Mouse (Mus musculus): ENCODE data around the gene Med18. TPM values are rescaled to one million over a fixed set of nuclear protein-coding genes. Genes with fewer than 3 reads are reported as not detected.

Gene Med18
- polyA plus RNA-seq, 1 experiment: 2.0 TPM

DNA sequence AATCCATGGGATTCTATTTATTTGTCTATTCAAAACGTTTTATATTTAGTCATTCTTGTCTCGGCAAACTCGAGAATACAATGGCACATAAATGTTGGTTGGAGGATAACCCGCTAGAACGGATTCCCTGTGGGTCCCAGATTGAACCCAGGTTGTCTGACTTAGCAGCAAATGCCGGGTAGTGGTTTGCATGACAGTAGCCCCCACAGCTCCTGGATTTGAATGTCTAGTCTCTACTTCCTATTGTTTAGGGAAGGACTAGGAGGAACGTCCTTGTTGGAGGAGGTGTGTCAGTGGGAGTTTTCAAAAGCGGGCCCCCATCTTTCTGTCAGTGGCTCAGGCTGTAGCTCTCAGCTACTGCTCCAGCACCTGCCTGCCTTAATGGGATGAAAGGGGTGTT is 3.5 kb downstream of the Med18 start:
- Histone ChIP-seq H3K27me3 (ENCODE audit: control insufficient read depth, insufficient read depth, low read length) (no peaks in the 10 kb centered on the region), H3K4me3 (ENCODE audit: low read depth, low read length) (no peak overlapping the region), H3K36me3 (ENCODE audit: control insufficient read depth, insufficient read depth, low read length) (peaks cover 23% of the 10 kb centered on the region), H3K4me1 (ENCODE audit: control insufficient read depth, insufficient read depth, insufficient read length, low read length) (peaks cover 4% of the 10 kb centered on the region; the same call in 1 of the 2 replicates), H3K27ac (ENCODE audit: insufficient read depth, low read depth, low read length) (no peak overlapping the region)
- 86% methylated on average over 8 of the region's 8 CpGs for WGBS
- TF ChIP-seq CTCF (IDR thresholded peaks at IDR 0.05; ENCODE audit: extremely low read depth, insufficient read length, insufficient replicate concordance, low read depth, low read length): no peak
- TF ChIP-seq POLR2A (IDR thresholded peaks at IDR 0.05; ENCODE audit: low read depth, low read length): no peak

DNA sequence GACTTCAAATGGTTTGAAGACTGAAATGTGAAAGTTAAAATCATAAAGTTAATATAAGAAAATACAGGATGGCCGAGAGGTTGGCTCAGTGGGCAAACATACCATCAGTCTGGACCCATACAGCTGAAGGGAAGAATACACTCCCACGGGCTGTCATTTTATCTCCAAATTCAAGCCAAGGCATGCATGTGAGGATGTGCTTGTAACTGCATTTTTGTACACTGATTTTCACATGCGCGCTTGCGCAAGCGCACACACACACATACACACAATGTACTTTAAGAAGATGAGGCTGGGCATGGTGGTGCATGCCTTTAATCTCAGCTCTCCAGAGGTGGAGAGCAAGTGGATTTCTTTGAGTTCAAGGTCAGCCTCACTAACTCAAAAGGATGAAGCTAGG is 8.2 kb downstream of the Med18 start:
- H3K27ac ChIP-seq (ENCODE audit: insufficient read depth, low read depth, low read length): no peak overlapping the region
- H3K27me3 ChIP-seq (ENCODE audit: control insufficient read depth, insufficient read depth, low read length): no peaks in the 10 kb centered on the region
- TF ChIP-seq POLR2A (IDR thresholded peaks at IDR 0.05; ENCODE audit: low read depth, low read length) (no peak), CTCF (IDR thresholded peaks at IDR 0.05; ENCODE audit: extremely low read depth, insufficient read length, insufficient replicate concordance, low read depth, low read length) (no peak)
- peaks cover 23% of the 10 kb centered on the region for H3K36me3 ChIP-seq (ENCODE audit: control insufficient read depth, insufficient read depth, low read length)
- no peaks in the 10 kb centered on the region for H3K4me1 ChIP-seq (ENCODE audit: control insufficient read depth, insufficient read depth, insufficient read length, low read length)
- no peak overlapping the region for H3K4me3 ChIP-seq (ENCODE audit: low read depth, low read length)
- 77% methylated on average over 6 of the region's 6 CpGs for whole genome bisulfite sequencing

DNA sequence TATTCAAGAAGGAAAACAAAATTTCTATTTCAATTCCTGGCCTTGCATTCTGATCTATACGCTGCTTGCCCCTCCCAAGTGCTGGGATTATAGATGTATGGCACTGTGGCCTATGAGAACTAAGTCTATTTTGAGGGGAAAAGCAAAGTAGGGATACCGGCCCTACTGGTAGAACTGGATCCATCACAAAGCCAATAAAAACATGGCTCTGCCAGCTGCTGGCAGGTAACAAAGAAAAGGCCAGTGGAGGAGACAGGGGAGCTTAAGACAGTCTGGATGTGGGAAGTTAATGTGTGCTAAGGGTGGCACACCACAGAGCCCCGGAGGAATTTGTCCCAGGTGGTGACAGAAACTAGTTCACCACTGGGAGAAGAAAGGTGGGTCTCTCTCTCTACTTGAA is 8.6 kb downstream of the Med18 start:
- WGBS: 25% methylated on average over 3 of the region's 3 CpGs
- H3K27ac ChIP-seq (ENCODE audit: insufficient read depth, low read depth, low read length): no peak overlapping the region

DNA sequence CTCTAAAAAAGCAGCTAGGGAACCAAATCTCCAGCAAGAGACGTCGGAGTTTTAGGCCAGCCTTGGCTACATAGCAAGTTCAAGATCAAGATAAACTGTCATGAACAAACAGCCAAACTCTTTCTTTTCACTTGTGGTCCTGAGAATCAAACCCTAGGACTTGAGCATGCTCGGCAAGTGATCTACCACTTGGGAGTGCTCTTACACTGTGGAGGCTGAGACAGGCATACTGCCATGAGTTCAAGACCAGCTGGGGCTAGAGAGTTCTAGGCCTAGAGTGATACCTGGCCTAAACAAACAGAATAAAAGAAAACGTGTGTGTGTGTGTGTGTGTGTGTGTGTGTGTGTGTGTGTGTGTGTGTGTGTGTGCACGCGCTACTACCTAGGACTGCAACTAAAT is 9.5 kb downstream of the Med18 start:
- H3K36me3 ChIP-seq (ENCODE audit: control insufficient read depth, insufficient read depth, low read length): peaks cover 12% of the 10 kb centered on the region
- WGBS: 80% methylated on average over 6 of the region's 6 CpGs
- H3K27me3 ChIP-seq (ENCODE audit: control insufficient read depth, insufficient read depth, low read length): no peaks in the 10 kb centered on the region
- no peak for TF ChIP-seq CTCF (IDR thresholded peaks at IDR 0.05; ENCODE audit: extremely low read depth, insufficient read length, insufficient replicate concordance, low read depth, low read length)
- no peak for TF ChIP-seq POLR2A (IDR thresholded peaks at IDR 0.05; ENCODE audit: low read depth, low read length)
- H3K4me1 ChIP-seq (ENCODE audit: control insufficient read depth, insufficient read depth, insufficient read length, low read length): no peaks in the 10 kb centered on the region
- H3K27ac ChIP-seq (ENCODE audit: insufficient read depth, low read depth, low read length): no peak overlapping the region
- H3K4me3 ChIP-seq (ENCODE audit: low read depth, low read length): no peak overlapping the region

More for the DNA sequence above, 8.6 kb downstream of the Med18 start:
- Histone ChIP-seq H3K4me1 (ENCODE audit: control insufficient read depth, insufficient read depth, insufficient read length, low read length) (no peaks in the 10 kb centered on the region), H3K27me3 (ENCODE audit: control insufficient read depth, insufficient read depth, low read length) (no peaks in the 10 kb centered on the region), H3K4me3 (ENCODE audit: low read depth, low read length) (no peak overlapping the region), H3K36me3 (ENCODE audit: control insufficient read depth, insufficient read depth, low read length) (peaks cover 20% of the 10 kb centered on the region)
- TF ChIP-seq CTCF (IDR thresholded peaks at IDR 0.05; ENCODE audit: extremely low read depth, insufficient read length, insufficient replicate concordance, low read depth, low read length) (no peak), POLR2A (IDR thresholded peaks at IDR 0.05; ENCODE audit: low read depth, low read length) (no peak)

DNA sequence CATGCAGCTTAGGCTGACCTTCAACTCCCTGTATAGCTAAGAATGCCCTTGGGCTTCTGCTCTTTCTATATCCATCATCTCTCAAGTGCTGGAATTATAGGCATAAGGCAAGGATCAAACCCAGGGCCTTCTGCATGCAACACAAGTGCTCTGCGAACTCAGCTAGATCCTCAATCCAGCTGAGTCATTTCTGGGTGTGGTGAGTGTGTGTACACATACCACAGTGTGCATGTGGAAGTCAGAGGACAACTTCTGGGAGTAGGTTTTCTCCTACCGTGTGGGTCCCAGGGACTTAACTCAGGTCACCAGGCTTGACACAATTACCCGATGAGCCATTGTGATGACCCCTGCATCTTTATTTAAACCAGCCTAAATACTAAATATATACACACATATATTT is 13.9 kb downstream of the Med18 start:
- no peak for TF ChIP-seq POLR2A (IDR thresholded peaks at IDR 0.05; ENCODE audit: low read depth, low read length)
- no peak for TF ChIP-seq CTCF (IDR thresholded peaks at IDR 0.05; ENCODE audit: extremely low read depth, insufficient read length, insufficient replicate concordance, low read depth, low read length)
- H3K4me1 ChIP-seq (ENCODE audit: control insufficient read depth, insufficient read depth, insufficient read length, low read length): no peaks in the 10 kb centered on the region
- H3K4me3 ChIP-seq (ENCODE audit: low read depth, low read length): no peak overlapping the region
- no peak overlapping the region for H3K27ac ChIP-seq (ENCODE audit: insufficient read depth, low read depth, low read length)
- whole genome bisulfite sequencing: 57% methylated on average over 3 of the region's 3 CpGs
- H3K36me3 ChIP-seq (ENCODE audit: control insufficient read depth, insufficient read depth, low read length): no peaks in the 10 kb centered on the region
- no peaks in the 10 kb centered on the region for H3K27me3 ChIP-seq (ENCODE audit: control insufficient read depth, insufficient read depth, low read length)

DNA sequence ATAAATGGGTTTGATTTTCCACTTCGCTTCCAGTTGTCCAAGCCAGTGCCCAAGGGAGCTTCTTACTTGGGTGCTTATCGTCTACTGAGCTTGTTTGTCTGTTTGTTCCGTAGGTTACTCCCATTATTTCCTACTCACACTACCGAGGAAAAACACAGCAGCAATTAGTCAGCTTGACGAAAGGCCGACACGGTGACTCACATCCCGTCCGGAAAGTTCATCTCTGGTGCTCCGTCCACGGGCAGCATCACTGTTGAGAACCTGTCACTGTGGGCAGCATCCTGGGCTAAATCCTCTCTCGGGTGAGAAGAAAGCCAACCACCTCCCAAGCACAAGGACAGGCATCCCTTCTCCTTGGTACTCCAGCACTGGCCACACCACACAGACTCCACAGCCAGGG is 17.6 kb downstream of the Med18 start:
- no peak for TF ChIP-seq CTCF (IDR thresholded peaks at IDR 0.05; ENCODE audit: extremely low read depth, insufficient read length, insufficient replicate concordance, low read depth, low read length)
- TF ChIP-seq POLR2A (IDR thresholded peaks at IDR 0.05; ENCODE audit: low read depth, low read length): no peak
- no peak overlapping the region for H3K27ac ChIP-seq (ENCODE audit: insufficient read depth, low read depth, low read length)
- WGBS: 79% methylated on average over 12 of the region's 12 CpGs
- H3K4me1 ChIP-seq (ENCODE audit: control insufficient read depth, insufficient read depth, insufficient read length, low read length): no peaks in the 10 kb centered on the region
- H3K36me3 ChIP-seq (ENCODE audit: control insufficient read depth, insufficient read depth, low read length): no peaks in the 10 kb centered on the region
- H3K27me3 ChIP-seq (ENCODE audit: control insufficient read depth, insufficient read depth, low read length): no peaks in the 10 kb centered on the region
- H3K4me3 ChIP-seq (ENCODE audit: low read depth, low read length): no peak overlapping the region

DNA sequence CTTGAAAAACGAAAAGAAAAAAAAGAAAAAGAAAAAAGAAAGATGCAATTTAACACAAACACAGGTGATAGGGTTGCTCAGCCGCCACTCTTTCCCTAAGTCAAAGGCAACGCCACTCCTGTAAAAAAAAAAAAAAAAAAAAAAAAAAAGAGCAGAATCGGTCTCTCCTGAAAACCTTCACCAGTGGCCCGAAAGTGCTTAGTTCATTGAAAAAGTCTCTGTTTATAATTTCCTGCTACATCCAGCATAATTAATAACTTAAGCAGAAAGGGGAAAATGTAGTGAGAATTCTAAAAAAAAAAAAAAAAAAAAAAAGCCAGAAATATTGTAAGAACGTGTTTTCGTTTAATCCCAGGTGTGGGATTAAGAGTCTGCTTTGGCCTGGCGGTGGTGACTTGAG is 19.2 kb downstream of the Med18 start:
- Histone ChIP-seq H3K27ac (ENCODE audit: insufficient read depth, low read depth, low read length) (no peak overlapping the region), H3K4me1 (ENCODE audit: control insufficient read depth, insufficient read depth, insufficient read length, low read length) (no peaks in the 10 kb centered on the region), H3K27me3 (ENCODE audit: control insufficient read depth, insufficient read depth, low read length) (no peaks in the 10 kb centered on the region), H3K4me3 (ENCODE audit: low read depth, low read length) (no peak overlapping the region), H3K36me3 (ENCODE audit: control insufficient read depth, insufficient read depth, low read length) (no peaks in the 10 kb centered on the region)
- no peak for TF ChIP-seq POLR2A (IDR thresholded peaks at IDR 0.05; ENCODE audit: low read depth, low read length)
- TF ChIP-seq CTCF (IDR thresholded peaks at IDR 0.05; ENCODE audit: extremely low read depth, insufficient read length, insufficient replicate concordance, low read depth, low read length): no peak
- 83% methylated on average over 8 of the region's 8 CpGs for WGBS

DNA sequence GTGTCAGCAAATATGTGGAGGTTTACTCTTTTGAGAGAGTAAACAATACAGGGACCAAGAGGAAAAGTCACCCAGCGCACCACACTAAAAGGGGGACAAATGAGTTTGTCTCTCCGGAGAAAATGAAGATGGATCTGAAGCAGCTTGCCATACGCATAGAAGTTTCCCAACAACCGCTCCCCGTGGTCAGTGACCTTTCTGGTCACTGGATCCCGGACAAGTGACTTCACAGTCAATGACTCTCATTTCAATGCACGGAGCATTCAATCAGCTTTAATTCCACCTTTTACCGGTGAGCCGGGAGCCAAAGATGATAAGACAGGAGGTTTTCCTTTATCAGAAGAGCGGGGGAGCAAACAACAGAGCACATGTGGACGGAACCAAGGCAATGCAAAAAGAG is 25.9 kb downstream of the Med18 start:
- 28% methylated on average over 11 of the region's 11 CpGs for WGBS
- no peak overlapping the region for H3K4me3 ChIP-seq (ENCODE audit: low read depth, low read length)
- no peak overlapping the region for H3K27ac ChIP-seq (ENCODE audit: insufficient read depth, low read depth, low read length)
- TF ChIP-seq CTCF (IDR thresholded peaks at IDR 0.05; ENCODE audit: extremely low read depth, insufficient read length, insufficient replicate concordance, low read depth, low read length): no peak
- TF ChIP-seq POLR2A (IDR thresholded peaks at IDR 0.05; ENCODE audit: low read depth, low read length): no peak
- peaks cover 5% of the 10 kb centered on the region; the same call in 1 of the 2 replicates for H3K4me1 ChIP-seq (ENCODE audit: control insufficient read depth, insufficient read depth, insufficient read length, low read length)
- no peaks in the 10 kb centered on the region for H3K36me3 ChIP-seq (ENCODE audit: control insufficient read depth, insufficient read depth, low read length)
- no peaks in the 10 kb centered on the region for H3K27me3 ChIP-seq (ENCODE audit: control insufficient read depth, insufficient read depth, low read length)

Data from small intestine, adult 2 months (tissue).